Mouse (Mus musculus) liver, embryonic 14.5 days (tissue): ENCODE results near the gene Pbx2. TPM values are rescaled to one million over a fixed set of nuclear protein-coding genes. Genes with fewer than 3 reads are reported as not detected.

Experiments
- ATAC-seq: fragments of 200-750 bp; cut with Nextera tagmentation; 2 replicates; pipeline ENCODE4 v1.8.0; 2017; ENCODE audit warnings: moderate number of reproducible peaks, mild to moderate bottlenecking, moderate library complexity; ENCODE audit not compliant: insufficient read depth
- DNase-seq, 3 experiments: peaks; one replicate each; pipeline ENCODE4 v3.0.0-alpha.2; 2012 to 2013; ENCODE audit warnings: low read depth in 3 of 3, low spot score in 3 of 3
- H3K27ac ChIP-seq: fragments of 300-500 bp; sonication (generic); 2 replicates; pipeline ENCODE4 v1.5.1; 2014; ENCODE audit warnings: moderate library complexity, mild to moderate bottlenecking, control low read depth, inconsistent platforms
- H3K27me3 ChIP-seq: fragments of 300-500 bp; sonication (generic); 2 replicates; pipeline ENCODE4 v1.6.1; 2014; ENCODE audit warnings: mild to moderate bottlenecking, low read length, moderate library complexity; ENCODE audit not compliant: control insufficient read depth, insufficient read depth
- H3K36me3 ChIP-seq: fragments of 300-500 bp; sonication (generic); replicated peaks from 2 replicates; pipeline ENCODE4 v1.6.1; 2014; ENCODE audit warnings: low read depth; ENCODE audit not compliant: control insufficient read depth, insufficient read depth
- H3K4me1 ChIP-seq, 2 experiments: fragments of 200-500 bp in 1 of 2; fragments of 300-500 bp in 1 of 2; sonication (generic) in 1 of 2; replicated peaks; 2 replicates each; pipeline ENCODE4 v1.6.1; 2012 to 2014; ENCODE audit warnings: antibody characterized with exemption in 1 of 2, inconsistent platforms in 1 of 2, low read length in 1 of 2; ENCODE audit not compliant: control insufficient read depth in 2 of 2, insufficient read depth in 2 of 2
- H3K4me2 ChIP-seq: fragments of 300-500 bp; sonication (generic); 2 replicates; pipeline ENCODE4 v1.6.1; 2014; ENCODE audit warnings: low read depth, mild to moderate bottlenecking, control low read depth, moderate library complexity
- H3K4me3 ChIP-seq, 2 experiments: fragments of 200-500 bp in 1 of 2; fragments of 300-500 bp in 1 of 2; sonication (generic) in 1 of 2; 2 replicates each; pipeline ENCODE4 v1.5.1; 2012 to 2014; ENCODE audit warnings: low read depth in 2 of 2, low read length in 2 of 2, mild to moderate bottlenecking in 2 of 2, control low read depth in 1 of 2, inconsistent platforms in 1 of 2, moderate library complexity in 1 of 2; ENCODE audit not compliant: insufficient read depth in 1 of 2
- H3K9ac ChIP-seq: fragments of 300-500 bp; sonication (generic); replicated peaks from 2 replicates; pipeline ENCODE4 v1.6.1; 2014; ENCODE audit warnings: mild to moderate bottlenecking, control low read depth, moderate library complexity
- H3K9me3 ChIP-seq: fragments of 300-500 bp; sonication (generic); 2 replicates; pipeline ENCODE4 v1.6.1; 2016; ENCODE audit warnings: low read length, mixed read lengths; ENCODE audit not compliant: control insufficient read depth
- CTCF ChIP-seq: IDR thresholded peaks from 2 replicates; pipeline ENCODE4 v1.5.1; 2016; ENCODE audit warnings: antibody characterized with exemption, low read depth, control low read depth
- EP300 ChIP-seq: IDR thresholded peaks from 2 replicates; pipeline ENCODE4 v1.6.1; 2016; ENCODE audit warnings: antibody characterized with exemption, low read depth
- WGBS: fragments of 180-500 bp; shearing (Covaris S2); extraction: QIAGEN DNeasy Blood & Tissue Kit; methylation state at CpG from one replicate; pipeline ENCODE4 v1.1.7; 2014; ENCODE audit not compliant: insufficient replicate concordance; 5-methylcytosine and 5-hydroxymethylcytosine counted together
- polyA plus RNA-seq, 2 experiments: library from polyadenylated mRNA; depleted of rRNA in 1 of 2; stranded (reverse) in 1 of 2; unstranded in 1 of 2; fragments of >200 nt; fragmentation: Nextera tagmentation in 1 of 2; extraction: Ambion mirVana in 1 of 2; gene quantifications; 2 replicates each; pipeline versions ENCODE4 v1.2.1 to v1.2.3; 2012 to 2014

The Pbx2 gene
- polyA plus RNA-seq, 2 experiments = 2.7 to 22.7 TPM

GRCm38 (mm10) chr17:34618999-34619398 lies 27.9 kb downstream of the Pbx2 start:
- Histone ChIP-seq H3K36me3 (no peaks in the 10 kb centered on the region; the same call in 1 of the 2 replicates), H3K4me2 (no peak overlapping the region), H3K4me3 (no peak overlapping the region), H3K9ac (no peak overlapping the region), H3K27ac (no peak overlapping the region), H3K4me1 (peaks cover 4% of the 10 kb centered on the region in 2 experiments; a peak in 2 of 4 replicates), H3K27me3 (no peaks in the 10 kb centered on the region), H3K9me3 (no peaks in the 10 kb centered on the region)
- TF ChIP-seq EP300 (no peak; the same call in 1 of the 2 replicates), CTCF (peak; percentile 96)
- DNase-seq = peak; percentile 59 to 69 (median 68)
- ATAC-seq = peak; percentile 50
- 4% methylated on average over 6 of the region's 6 CpGs for WGBS

DNA sequence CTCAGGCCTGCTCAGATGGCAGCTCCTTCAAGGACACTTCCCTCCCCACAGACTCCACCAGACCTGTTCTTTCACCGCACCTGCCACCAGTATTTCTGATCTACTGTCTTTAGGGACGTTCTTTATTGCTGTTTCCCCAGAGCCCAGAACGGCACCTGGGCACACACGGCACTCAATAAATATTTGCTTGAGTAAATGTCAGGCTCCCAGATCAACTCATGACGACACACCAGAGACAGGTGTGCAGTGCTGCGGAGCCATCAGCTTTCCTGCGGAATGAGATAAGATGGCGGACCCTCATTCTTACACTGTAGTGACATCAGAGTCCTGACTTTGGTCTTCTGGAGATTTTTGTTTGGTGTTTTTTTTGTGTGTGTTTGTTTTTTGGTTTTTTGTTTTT lies 29.9 kb downstream of the Pbx2 start:
- H3K4me2 ChIP-seq = no peak overlapping the region
- no peaks in the 10 kb centered on the region for H3K9me3 ChIP-seq
- H3K36me3 ChIP-seq = no peaks in the 10 kb centered on the region; the same call in 1 of the 2 replicates
- H3K4me3 ChIP-seq = no peak overlapping the region
- H3K4me1 ChIP-seq = peaks cover 4% of the 10 kb centered on the region in 2 experiments; a peak in 3 of 4 replicates
- no peak overlapping the region for H3K27ac ChIP-seq
- 78% methylated on average over 8 of the region's 8 CpGs for WGBS
- TF ChIP-seq CTCF = no peak
- no peak for TF ChIP-seq EP300
- ATAC-seq (no peak), DNase-seq (no peak)
- no peak overlapping the region for H3K9ac ChIP-seq
- no peaks in the 10 kb centered on the region for H3K27me3 ChIP-seq

DNA sequence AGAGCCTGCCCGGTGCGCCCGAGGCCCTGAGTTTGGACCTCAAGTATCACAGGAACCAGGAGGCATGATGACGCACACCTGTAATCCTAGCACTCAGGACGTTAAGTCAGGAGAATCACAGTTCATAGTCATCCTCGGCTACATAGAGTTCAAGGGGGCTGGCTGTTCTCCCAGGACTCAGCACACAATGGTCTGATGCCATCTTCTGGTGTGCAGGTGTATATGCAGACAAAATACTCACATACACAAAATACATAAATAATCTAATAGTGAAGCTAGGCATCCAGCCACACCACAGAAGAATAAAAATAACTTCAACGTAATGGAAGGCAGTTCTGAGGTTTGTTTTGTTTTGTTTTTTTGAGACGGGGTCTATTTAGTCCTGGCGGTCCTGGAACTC lies 32.1 kb downstream of the Pbx2 start:
- Histone ChIP-seq H3K27ac (no peak overlapping the region), H3K27me3 (peaks cover 3% of the 10 kb centered on the region), H3K36me3 (no peaks in the 10 kb centered on the region; the same call in 1 of the 2 replicates), H3K4me1 (peaks cover 4 to 9% of the 10 kb centered on the region in 2 experiments), H3K9ac (no peak overlapping the region), H3K4me2 (no peak overlapping the region), H3K4me3 (no peak overlapping the region), H3K9me3 (no peaks in the 10 kb centered on the region)
- TF ChIP-seq EP300 = no peak
- peak; percentile 38 for TF ChIP-seq CTCF
- ATAC-seq (no peak), DNase-seq (no peak)
- 75% methylated on average over 9 of the region's 9 CpGs for WGBS

GRCm38 (mm10) chr17:34624981-34625380 lies 33.9 kb downstream of the Pbx2 start:
- no peak overlapping the region for H3K4me2 ChIP-seq
- peaks cover 4 to 9% of the 10 kb centered on the region in 2 experiments for H3K4me1 ChIP-seq
- H3K36me3 ChIP-seq = no peaks in the 10 kb centered on the region; the same call in 1 of the 2 replicates
- no peak overlapping the region for H3K4me3 ChIP-seq
- H3K27me3 ChIP-seq = peaks cover 21% of the 10 kb centered on the region
- H3K27ac ChIP-seq = no peak overlapping the region
- TF ChIP-seq CTCF (no peak), EP300 (no peak)
- ATAC-seq (no peak), DNase-seq (no peak)
- WGBS = 88% methylated on average over 3 of the region's 3 CpGs
- H3K9ac ChIP-seq = no peak overlapping the region
- H3K9me3 ChIP-seq = no peaks in the 10 kb centered on the region

DNA sequence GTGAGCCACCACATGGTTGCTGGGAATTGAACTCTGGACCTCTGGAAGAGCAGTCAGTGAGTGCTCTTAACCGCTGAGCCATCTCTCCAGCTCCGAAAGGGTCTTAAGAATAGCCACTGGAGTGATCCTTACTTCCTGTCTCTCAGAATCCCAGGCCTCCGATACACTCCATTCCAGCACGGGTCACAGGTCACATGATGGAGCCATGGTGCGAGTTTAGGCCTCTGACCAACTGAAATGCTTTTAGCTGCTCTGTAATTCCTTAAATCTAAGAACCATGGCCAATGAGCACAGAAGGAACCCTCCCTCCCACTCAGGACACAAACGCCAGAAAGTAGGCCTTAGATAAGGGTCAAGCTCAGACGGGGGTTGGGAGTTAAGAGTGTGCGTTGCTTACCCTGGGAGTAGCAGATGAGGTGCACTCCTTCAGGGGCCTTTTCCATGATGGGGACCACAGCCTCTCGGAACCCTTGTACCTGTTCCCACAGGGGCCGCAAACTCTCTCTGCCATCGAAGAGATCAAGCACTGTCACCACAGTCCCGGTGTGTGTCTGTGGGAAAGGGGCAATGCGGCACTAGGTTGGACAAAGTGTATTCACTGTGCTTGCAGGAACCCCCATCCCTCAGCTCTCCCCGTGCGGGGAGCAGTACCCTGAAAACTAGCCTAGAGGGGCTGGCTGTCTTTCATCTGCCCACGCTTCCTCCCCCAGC lies 35.2 kb downstream of the Pbx2 start:
- Histone ChIP-seq H3K4me3 (peak overlapping the region; percentile 74 to 84), H3K9me3 (no peaks in the 10 kb centered on the region), H3K9ac (peak overlapping the region; percentile 68), H3K27me3 (peaks cover 33% of the 10 kb centered on the region), H3K27ac (no peak overlapping the region), H3K4me2 (peak overlapping the region; percentile 88), H3K36me3 (no peaks in the 10 kb centered on the region), H3K4me1 (peaks cover 4 to 9% of the 10 kb centered on the region in 2 experiments)
- TF ChIP-seq EP300 (no peak), CTCF (no peak)
- 46% methylated on average over 16 of the region's 16 CpGs for WGBS
- ATAC-seq (no peak), DNase-seq (no peak)
